8 mouse cellular contexts compared by ENCODE assay signal in genomic region chr6:34910371-34911219, GRCm38 (mm10). TPM values are rescaled to one million over a fixed set of nuclear protein-coding genes. Genes with fewer than 3 reads are reported as not detected.
DNase-seq lines count a peak whose midpoint lies in the region; ATAC-seq and TF ChIP-seq lines count a peak whose summit lies in the region.

Gene Wdr91 (minus strand): TSS chr6:34910876.

- peak; percentile 91 for DNase-seq in 416B (ENCODE audit: low read depth)
- peak; percentile 89 to 93 for DNase-seq in heart, adult 9 months (ENCODE audit: low spot score in 2 of 2)
- DNase-seq in monocyte, adult 2 months (ENCODE audit: low read depth in 1 of 2, low spot score in 2 of 2): peak; percentile 76 to 88
- peak; percentile 87 to 90 for DNase-seq in spleen, postnatal 36 days (ENCODE audit: low spot score in 2 of 2)

- peak within 1 kb of the TSS; percentile 79 for H3K27ac ChIP-seq in bone marrow, adult 2 months (ENCODE audit: control insufficient read depth, insufficient read depth, low read depth, low read length, poor library complexity)
- H3K27ac ChIP-seq in embryonic facial prominence, embryonic 15.5 days (replicated peaks): peak within 1 kb of the TSS; percentile 92
- peak within 1 kb of the TSS; percentile 38; the same call in 1 of the 2 replicates for H3K27ac ChIP-seq in kidney, embryonic 14.5 days (ENCODE audit: low read depth, low read length)
- H3K27ac ChIP-seq in limb, embryonic 15.5 days: peak within 1 kb of the TSS; percentile 91

- H3K4me1 ChIP-seq in bone marrow, adult 2 months (ENCODE audit: control insufficient read depth, insufficient read depth, low read length): peaks cover 3% of the 10 kb centered on the region; the same call in 1 of the 2 replicates
- peaks cover 11% of the 10 kb centered on the region for H3K4me1 ChIP-seq in embryonic facial prominence, embryonic 15.5 days
- peaks cover 6% of the 10 kb centered on the region; the same call in 1 of the 2 replicates for H3K4me1 ChIP-seq in kidney, embryonic 14.5 days (ENCODE audit: control insufficient read depth, insufficient read depth, low read length)
- H3K4me1 ChIP-seq in limb, embryonic 15.5 days: peaks cover 8% of the 10 kb centered on the region; the same call in 1 of the 2 replicates

- no peaks in the 10 kb centered on the region for H3K9me3 ChIP-seq in embryonic facial prominence, embryonic 15.5 days (replicated peaks)
- H3K9me3 ChIP-seq in kidney, embryonic 14.5 days (ENCODE audit: control insufficient read depth, low read length): no peaks in the 10 kb centered on the region
- H3K9me3 ChIP-seq in limb, embryonic 15.5 days: no peaks in the 10 kb centered on the region

- peak within 1 kb of the TSS; percentile 62 for H3K9ac ChIP-seq in embryonic facial prominence, embryonic 15.5 days
- peak within 1 kb of the TSS; percentile 61 for H3K9ac ChIP-seq in kidney, embryonic 14.5 days (ENCODE audit: low read depth, low read length)
- peak within 1 kb of the TSS; percentile 56 for H3K9ac ChIP-seq in limb, embryonic 15.5 days

- H3K27me3 ChIP-seq in embryonic facial prominence, embryonic 15.5 days: no peaks in the 10 kb centered on the region
- no peaks in the 10 kb centered on the region for H3K27me3 ChIP-seq in kidney, embryonic 14.5 days (ENCODE audit: control insufficient read depth, insufficient read depth, low read length)
- no peaks in the 10 kb centered on the region for H3K27me3 ChIP-seq in limb, embryonic 15.5 days

- peak; percentile 84; the same call in 1 of the 2 replicates for TF ChIP-seq POLR2A in bone marrow, adult 2 months (IDR thresholded peaks at IDR 0.05; ENCODE audit: borderline replicate concordance, control insufficient read depth, low read depth, low read length)

- H3K4me3 ChIP-seq in bone marrow, adult 2 months (replicated peaks; ENCODE audit: control insufficient read depth, low read depth, low read length): peak within 1 kb of the TSS; percentile 92
- peak within 1 kb of the TSS; percentile 87 for H3K4me3 ChIP-seq in embryonic facial prominence, embryonic 15.5 days (replicated peaks)
- H3K4me3 ChIP-seq in kidney, embryonic 14.5 days (ENCODE audit: low read length): peak within 1 kb of the TSS; percentile 73
- peak within 1 kb of the TSS; percentile 83 for H3K4me3 ChIP-seq in limb, embryonic 15.5 days

- WGBS in bone marrow, adult 2 months: under 1% methylated on average over 64 of the region's 64 CpGs
- WGBS in embryonic facial prominence, embryonic 15.5 days: under 1% methylated on average over 62 of the region's 64 CpGs
- WGBS in kidney, embryonic 14.5 days: under 1% methylated on average over 63 of the region's 64 CpGs
- under 1% methylated on average over 64 of the region's 64 CpGs for WGBS in limb, embryonic 15.5 days

- H3K4me2 ChIP-seq in embryonic facial prominence, embryonic 15.5 days (replicated peaks): peak within 1 kb of the TSS; percentile 79
- H3K4me2 ChIP-seq in kidney, embryonic 14.5 days (replicated peaks; ENCODE audit: low read depth, low read length): peak within 1 kb of the TSS; percentile 73
- H3K4me2 ChIP-seq in limb, embryonic 15.5 days: peak within 1 kb of the TSS; percentile 85

- H3K36me3 ChIP-seq in embryonic facial prominence, embryonic 15.5 days: peaks cover 21% of the 10 kb centered on the region
- peaks cover 14% of the 10 kb centered on the region; the same call in 1 of the 2 replicates for H3K36me3 ChIP-seq in kidney, embryonic 14.5 days (ENCODE audit: control insufficient read depth, insufficient read depth, low read length)
- peaks cover 18% of the 10 kb centered on the region for H3K36me3 ChIP-seq in limb, embryonic 15.5 days

- TF ChIP-seq CTCF in bone marrow, adult 2 months (IDR thresholded peaks at IDR 0.05; ENCODE audit: control insufficient read depth, insufficient read depth, low read length): no peak

- ATAC-seq in embryonic facial prominence, embryonic 15.5 days (ENCODE audit: insufficient number of reproducible peaks, low FRiP score, low TSS enrichment, low read depth): peak; percentile 92
- peak; percentile 94 for ATAC-seq in kidney, embryonic 14.5 days (ENCODE audit: low FRiP score, low TSS enrichment)
- peak; percentile 92 for ATAC-seq in limb, embryonic 15.5 days (ENCODE audit: insufficient number of reproducible peaks, low FRiP score, low TSS enrichment, low read depth)

RNA-seq across cellular contexts. Expression of gene Wdr91, which starts in this region (rescaled TPM):
- polyA plus RNA-seq in bone marrow, adult 2 months (2011; ENCODE audit: insufficient read depth, insufficient read length, low replicate concordance, missing spikeins): 17.1 and 27.6 TPM in 2 replicates
- polyA plus RNA-seq in embryonic facial prominence, embryonic 15.5 days (2015; fragmentation: Nextera tagmentation; extraction: Ambion mirVana): 10.0 and 12.0 TPM in 2 replicates
- 7.3 and 11.0 TPM in 2 replicates for polyA plus RNA-seq in kidney, embryonic 14.5 days (2014; fragmentation: Nextera tagmentation; extraction: Ambion mirVana)
- 9.9 and 10.2 TPM in 2 replicates for polyA plus RNA-seq in limb, embryonic 15.5 days (2015; fragmentation: Nextera tagmentation; extraction: Ambion mirVana)

Comparison
In these comparisons a context has a peak if more than half of its experiments do, and no peak if none do; other contexts are left out.
1. Peak in every context shown above with its lines: DNase-seq, ATAC-seq, H3K4me3 ChIP-seq and H3K27ac ChIP-seq.
2. H3K27ac ChIP-seq: peak in every context shown above with its lines; median percentile 92 in embryonic facial prominence, embryonic 15.5 days; 91 in limb, embryonic 15.5 days; 79 in bone marrow, adult 2 months; 38 in kidney, embryonic 14.5 days.